Mouse (Mus musculus) R1 (cell line): Measurements from ENCODE around the gene Ncam1.

Experiments used
- DNase-seq: peaks from one replicate; pipeline ENCODE4 v3.0.0-alpha.2; 2018; ENCODE audit warnings: low read depth, low spot score

Gene Ncam1

GRCm38 (mm10) chr9:49798806-49799205 lies at the start of gene Ncam1:
Ncam1 (minus strand) TSS chr9:49798925.
- DNase-seq: peak; percentile 99

- no peak for DNase-seq
These were observed 35.3 kb upstream of the Ncam1 start for GRCm38 (mm10) chr9:49834013-49834412.

GRCm38 (mm10) chr9:49827671-49828070 lies 28.9 kb upstream of the Ncam1 start:
- no peak for DNase-seq

GRCm38 (mm10) chr9:49816115-49816650 lies 17.5 kb upstream of the Ncam1 start:
- peak; percentile 19 for DNase-seq

DNA sequence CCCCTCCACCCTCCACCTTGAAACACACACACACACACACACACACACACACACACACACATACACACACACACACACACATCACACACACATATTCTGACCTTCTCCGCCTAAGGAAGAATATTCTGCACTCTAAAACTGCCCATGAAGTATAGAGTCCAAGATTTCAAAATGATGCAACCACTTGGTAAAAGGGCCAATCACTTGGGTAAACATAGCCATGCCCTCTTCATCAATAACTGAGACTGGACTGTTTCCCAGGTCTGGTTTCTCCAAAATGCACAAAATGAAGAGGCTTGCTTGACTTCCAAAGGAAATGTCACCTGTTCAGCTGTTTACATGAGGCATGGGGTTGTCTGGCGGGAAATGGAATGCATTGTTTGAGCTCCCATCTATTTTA lies 15.7 kb upstream of the Ncam1 start:
- DNase-seq: no peak

- no peak for DNase-seq
These were observed 4.5 kb upstream of the Ncam1 start for GRCm38 (mm10) chr9:49803222-49803621.

DNA sequence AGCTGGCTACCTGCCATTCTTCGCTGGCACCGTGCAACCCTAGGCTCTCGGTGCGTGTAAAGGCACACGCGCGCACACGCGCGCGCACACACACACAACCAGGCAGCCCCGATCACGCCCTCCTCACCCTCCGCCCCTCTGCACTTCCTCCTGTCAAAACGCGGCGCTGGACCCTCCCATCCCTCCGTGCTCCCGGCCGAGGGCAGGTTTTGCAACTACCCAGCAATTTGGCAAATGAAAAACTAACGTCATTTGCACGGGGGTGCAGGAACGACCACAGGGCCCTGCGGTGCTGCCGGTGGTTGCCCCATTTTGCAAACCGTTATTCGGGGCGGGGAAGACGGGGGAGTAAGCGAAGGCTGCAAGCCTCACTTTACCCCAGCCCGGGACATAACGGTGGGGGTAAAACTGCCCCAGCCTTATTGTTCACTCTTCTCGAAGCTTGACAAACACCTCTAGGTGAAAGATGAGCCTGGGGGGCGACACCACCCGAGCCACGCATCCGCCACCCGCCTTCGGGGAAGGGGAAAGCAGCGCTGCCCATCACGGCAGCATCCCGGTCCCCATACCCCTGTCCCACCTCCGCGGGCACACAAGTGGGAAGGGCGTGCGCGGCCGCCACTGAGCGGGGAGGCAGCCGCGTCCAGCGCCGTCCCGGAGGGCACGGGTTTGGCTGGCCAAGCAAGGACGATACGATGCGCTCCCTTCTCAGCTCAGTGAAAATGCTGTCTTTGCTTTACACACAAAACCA lies 729 bp downstream of the Ncam1 start:
- peak; percentile 69 for DNase-seq

DNA sequence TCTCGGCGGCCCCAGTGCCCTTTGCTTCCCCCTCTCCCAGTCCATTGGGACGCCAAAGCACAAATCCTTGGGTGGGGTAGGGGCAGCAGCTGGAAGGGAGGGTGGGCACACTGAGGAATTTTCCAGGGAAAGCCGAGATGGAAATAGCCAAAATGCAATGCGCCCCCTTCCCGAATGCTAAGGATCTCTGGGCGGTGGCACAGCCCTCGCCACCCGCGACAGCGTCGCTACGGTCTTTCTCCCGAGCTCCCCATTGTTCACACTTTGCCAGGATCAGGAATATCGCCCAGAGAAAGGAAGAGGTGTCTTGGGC lies 1.3 kb downstream of the Ncam1 start:
- no peak for DNase-seq

- DNase-seq: peak; percentile 89
These were observed 1.9 kb downstream of the Ncam1 start for GRCm38 (mm10) chr9:49796618-49797507.

- no peak for DNase-seq
These were observed 2.8 kb downstream of the Ncam1 start for GRCm38 (mm10) chr9:49795881-49796280.

DNA sequence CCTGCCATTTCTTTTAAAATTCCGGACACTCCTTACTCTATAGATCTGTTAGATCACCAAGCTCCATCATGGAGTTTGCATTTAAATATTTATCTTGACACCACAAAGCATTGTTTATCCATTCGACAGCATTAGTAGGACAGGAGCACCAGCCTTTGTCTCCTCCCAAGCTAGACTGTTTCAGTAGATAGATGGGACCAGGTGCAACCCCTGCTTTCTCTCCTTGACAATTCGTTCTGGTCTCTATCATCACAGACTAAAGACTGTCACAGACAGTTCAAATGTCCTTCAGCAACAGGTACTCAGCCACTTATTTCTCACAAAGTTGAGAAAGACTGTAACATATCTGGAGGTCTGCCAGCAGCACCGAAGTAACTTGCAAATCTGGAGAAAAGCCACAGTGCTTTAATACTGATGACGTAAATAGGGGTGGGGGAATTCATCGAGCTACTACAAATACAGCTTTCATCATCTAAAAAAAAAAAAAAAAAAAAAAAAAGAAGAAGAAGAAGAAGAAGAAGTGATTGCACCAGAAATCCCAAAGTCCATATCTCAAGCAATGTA lies 4.7 kb downstream of the Ncam1 start:
- no peak for DNase-seq

DNA sequence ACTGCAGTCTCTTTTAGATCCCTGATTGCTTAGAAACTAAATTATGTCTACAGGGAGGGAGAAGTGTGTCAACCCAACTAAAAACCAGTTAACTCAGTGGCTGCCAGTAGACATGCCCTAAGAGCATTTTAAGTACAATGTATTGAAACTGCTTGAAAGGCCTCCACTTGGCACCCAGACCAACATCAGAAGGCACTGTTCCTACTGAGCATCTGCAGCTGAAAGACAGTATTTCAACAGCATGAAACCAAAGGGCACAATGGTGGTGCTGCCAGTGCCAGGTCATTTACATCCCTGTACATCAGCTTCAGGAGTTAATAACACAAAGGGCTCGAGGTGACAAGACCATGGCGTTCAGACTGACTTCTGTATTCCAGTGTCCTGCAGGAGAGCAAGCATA lies 5.5 kb downstream of the Ncam1 start:
- no peak for DNase-seq

- DNase-seq: no peak
These were observed 6.1 kb downstream of the Ncam1 start for GRCm38 (mm10) chr9:49792646-49793045.

- DNase-seq: no peak
These were observed 17.5 kb downstream of the Ncam1 start for GRCm38 (mm10) chr9:49781016-49781772.

- DNase-seq: no peak
These were observed 21.6 kb downstream of the Ncam1 start for GRCm38 (mm10) chr9:49777015-49777637.

DNA sequence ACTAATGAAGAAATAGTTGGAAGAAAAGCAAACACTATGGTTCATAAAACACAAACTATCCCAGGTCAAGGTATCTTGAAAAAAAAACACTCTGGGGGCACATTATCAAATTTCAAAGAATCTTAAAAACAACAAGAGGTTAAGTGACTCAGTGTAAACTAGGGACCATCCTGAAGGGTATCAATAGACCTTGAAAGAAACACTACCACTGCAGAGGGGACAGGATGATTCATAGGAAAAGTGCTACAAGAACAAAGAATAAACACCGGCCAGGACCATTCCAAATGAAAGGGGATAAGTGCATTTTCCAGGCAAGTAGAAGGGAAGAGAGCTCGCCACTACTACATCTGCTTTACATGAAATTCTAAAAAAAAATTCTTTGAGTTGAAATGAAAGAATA lies 32.1 kb downstream of the Ncam1 start:
- DNase-seq: no peak

DNA sequence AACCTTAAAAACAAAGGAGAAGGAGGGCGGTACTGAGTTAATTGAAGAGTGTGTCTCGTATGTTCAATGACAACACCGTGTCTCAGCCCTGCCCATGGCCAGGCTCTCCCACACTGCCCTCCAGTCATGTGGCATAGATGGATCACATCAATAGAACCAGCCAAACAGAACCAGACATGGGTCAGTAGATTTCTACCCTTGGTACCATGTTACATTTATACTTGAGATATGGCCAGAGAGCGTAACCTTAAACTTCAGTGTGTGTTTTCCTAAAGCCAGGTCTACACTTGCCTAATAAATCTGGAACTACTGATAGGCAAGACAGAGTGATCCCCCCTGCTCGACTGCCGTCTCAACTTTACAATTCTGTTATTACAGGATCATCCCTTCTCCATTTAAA lies 38.2 kb downstream of the Ncam1 start:
- no peak for DNase-seq

GRCm38 (mm10) chr9:49758436-49758835 lies 40.3 kb downstream of the Ncam1 start:
- DNase-seq: no peak

- DNase-seq: no peak
These were observed 40.7 kb downstream of the Ncam1 start for GRCm38 (mm10) chr9:49757986-49758385.

GRCm38 (mm10) chr9:49757582-49757981 lies 41.1 kb downstream of the Ncam1 start:
- DNase-seq: peak; percentile 45

- no peak for DNase-seq
These were observed 42.0 kb downstream of the Ncam1 start for GRCm38 (mm10) chr9:49756725-49757124.
